In genomic region chr11:115511121-115511520, GRCm38 (mm10) we compare ENCODE assay signal across 10 mouse cellular contexts. TPM values are rescaled to one million over a fixed set of nuclear protein-coding genes. Genes with fewer than 3 reads are reported as not detected.
A peak's percentile ranks its signal among the peaks of the same experiment; 100 is the strongest.
DNase-seq lines count a peak whose midpoint lies in the region; ATAC-seq and TF ChIP-seq lines count a peak whose summit lies in the region.
"Had no signal": no experiment of that assay in that cellular context is flagged by ENCODE, and none has a peak within 500 bp of the region (broad histone marks: within the 10 kb centered on the region; RNA-seq: fewer than 3 reads in every experiment).

No protein-coding gene starts in this region.

- no peak for TF ChIP-seq CTCF in left cerebral cortex, adult 2 months (IDR thresholded peaks at IDR 0.05)

- ATAC-seq in kidney, embryonic 14.5 days (ENCODE audit: low FRiP score, low TSS enrichment), result no peak
- ATAC-seq in erythroblast, adult 5-6 weeks (replicated peaks; ENCODE audit: low FRiP score, poor library complexity, severe bottlenecking), result peak; percentile 58
- no peak for ATAC-seq in limb, embryonic 12.5 days (ENCODE audit: insufficient number of reproducible peaks, insufficient read depth, low FRiP score, low TSS enrichment, low read depth)
- ATAC-seq in neural tube, embryonic 14.5 days (ENCODE audit: low read depth), result no peak

- H3K4me2 ChIP-seq in kidney, embryonic 14.5 days (replicated peaks; ENCODE audit: low read depth, low read length), result peak overlapping the region; percentile 69
- peak overlapping the region; percentile 95 for H3K4me2 ChIP-seq in limb, embryonic 12.5 days
- peak overlapping the region; percentile 92 for H3K4me2 ChIP-seq in neural tube, embryonic 14.5 days (ENCODE audit: low read depth, low read length)

- H3K9me3 ChIP-seq in kidney, embryonic 14.5 days (ENCODE audit: control insufficient read depth, low read length), result no peaks in the 10 kb centered on the region
- H3K9me3 ChIP-seq in limb, embryonic 12.5 days, result no peaks in the 10 kb centered on the region
- no peaks in the 10 kb centered on the region for H3K9me3 ChIP-seq in neural tube, embryonic 14.5 days (ENCODE audit: control insufficient read depth, low read length)

- no peaks in the 10 kb centered on the region for H3K27me3 ChIP-seq in kidney, embryonic 14.5 days (ENCODE audit: control insufficient read depth, insufficient read depth, low read length)
- H3K27me3 ChIP-seq in limb, embryonic 12.5 days, result no peaks in the 10 kb centered on the region
- H3K27me3 ChIP-seq in neural tube, embryonic 14.5 days (ENCODE audit: control insufficient read depth, insufficient read depth, low read length), result no peaks in the 10 kb centered on the region; the same call in 1 of the 2 replicates

- H3K9ac ChIP-seq in kidney, embryonic 14.5 days (ENCODE audit: low read depth, low read length), result 0 out of 2 replicates have a peak overlapping the region, but pooled peaks have one; percentile 14
- H3K9ac ChIP-seq in limb, embryonic 12.5 days (replicated peaks), result peak overlapping the region; percentile 92
- peak overlapping the region; percentile 100 for H3K9ac ChIP-seq in neural tube, embryonic 14.5 days (replicated peaks; ENCODE audit: low read depth, low read length)

- peak overlapping the region; percentile 100 for H3K4me3 ChIP-seq in kidney, embryonic 14.5 days (ENCODE audit: low read length)
- peak overlapping the region; percentile 73 for H3K4me3 ChIP-seq in limb, embryonic 12.5 days (replicated peaks)
- H3K4me3 ChIP-seq in neural tube, embryonic 14.5 days (ENCODE audit: low read depth, low read length), result peak overlapping the region; percentile 100
- H3K4me3 ChIP-seq in left cerebral cortex, adult 2 months, result no peak overlapping the region

- 73% methylated on average over 2 of the region's 2 CpGs for WGBS in kidney, embryonic 14.5 days
- 76% methylated on average over 2 of the region's 2 CpGs for WGBS in limb, embryonic 12.5 days
- 50% methylated on average over 2 of the region's 2 CpGs for WGBS in neural tube, embryonic 14.5 days

- no peak overlapping the region for H3K27ac ChIP-seq in kidney, embryonic 14.5 days (ENCODE audit: low read depth, low read length)
- H3K27ac ChIP-seq in limb, embryonic 12.5 days, result peak overlapping the region; percentile 57; the same call in 1 of the 2 replicates
- no peak overlapping the region; the same call in 1 of the 2 replicates for H3K27ac ChIP-seq in neural tube, embryonic 14.5 days (ENCODE audit: low read depth, low read length)
- no peak overlapping the region for H3K27ac ChIP-seq in left cerebral cortex, adult 2 months
- H3K27ac ChIP-seq: macrophage had no signal

- H3K36me3 ChIP-seq in kidney, embryonic 14.5 days (ENCODE audit: control insufficient read depth, insufficient read depth, low read length), result 0 out of 2 replicates have a peak, but pooled peaks cover 3% of the 10 kb centered on the region
- H3K36me3 ChIP-seq in limb, embryonic 12.5 days, result peaks cover 4% of the 10 kb centered on the region; the same call in 1 of the 2 replicates
- H3K36me3 ChIP-seq in neural tube, embryonic 14.5 days (ENCODE audit: control insufficient read depth, insufficient read depth, low read length), result no peaks in the 10 kb centered on the region

- DNase-seq in kidney, adult 11 months, result no peak
- no peak for DNase-seq in gastrocnemius, adult 18-20 months (ENCODE audit: low spot score)
- no peak for DNase-seq in right cerebral cortex, postnatal 14 days
- DNase-seq in left cerebral cortex, adult 2 months (ENCODE audit: extremely low spot score in 1 of 2, low spot score in 2 of 2), result no peak
- DNase-seq: thymus, postnatal 14 days had no signal

- intact Hi-C loops in left cerebral cortex, adult 2 months (cut with DNase I), result no loop called here

- peaks cover 32% of the 10 kb centered on the region for H3K4me1 ChIP-seq in kidney, embryonic 14.5 days (ENCODE audit: control insufficient read depth, insufficient read depth, low read length)
- peaks cover 44% of the 10 kb centered on the region for H3K4me1 ChIP-seq in limb, embryonic 12.5 days (replicated peaks)
- H3K4me1 ChIP-seq in neural tube, embryonic 14.5 days (ENCODE audit: control insufficient read depth, insufficient read depth, low read length), result peaks cover 37% of the 10 kb centered on the region

RNA-seq across cellular contexts. Expression of gene Jpt1, which starts 3.1 kb away (rescaled TPM):
- polyA plus RNA-seq in kidney, embryonic 14.5 days (2014; fragmentation: Nextera tagmentation; extraction: Ambion mirVana), result 487 and 524 TPM in 2 replicates
- 105 and 112 TPM in 2 replicates for total RNA-seq in erythroblast, adult 5-6 weeks (2015; ENCODE audit: low replicate concordance)
- total RNA-seq in erythroblast, adult 5-6 weeks (2017; ENCODE audit: low replicate concordance), result 114 and 134 TPM in 2 replicates
- polyA plus RNA-seq in limb, embryonic 12.5 days (2016; fragmentation: Nextera tagmentation; extraction: Ambion mirVana), result 512 and 557 TPM in 2 replicates
- polyA plus RNA-seq in neural tube, embryonic 14.5 days (2014; fragmentation: Nextera tagmentation; extraction: Ambion mirVana), result 1,282 and 1,347 TPM in 2 replicates
- total RNA-seq in gastrocnemius, adult 18-20 months (2021), result 10 to 100 TPM; 49.7 to 52.4 TPM
- total RNA-seq in left cerebral cortex, adult 2 months (2021), result 100 to 1,000 TPM; 158 to 161 TPM

RNA-seq across cellular contexts. Expression of gene Nt5c, which starts 19.5 kb away (rescaled TPM):
- 75.6 and 76.3 TPM in 2 replicates for polyA plus RNA-seq in kidney, embryonic 14.5 days (2014; fragmentation: Nextera tagmentation; extraction: Ambion mirVana)
- total RNA-seq in erythroblast, adult 5-6 weeks (2015; ENCODE audit: low replicate concordance), result 32.8 and 52.3 TPM in 2 replicates
- total RNA-seq in erythroblast, adult 5-6 weeks (2017; ENCODE audit: low replicate concordance), result 14.1 and 16.0 TPM in 2 replicates
- polyA plus RNA-seq in limb, embryonic 12.5 days (2016; fragmentation: Nextera tagmentation; extraction: Ambion mirVana), result 66.2 and 78.2 TPM in 2 replicates
- polyA plus RNA-seq in neural tube, embryonic 14.5 days (2014; fragmentation: Nextera tagmentation; extraction: Ambion mirVana), result 84.4 and 95.8 TPM in 2 replicates
- 1 to 10 TPM; 6.2 to 6.8 TPM for total RNA-seq in gastrocnemius, adult 18-20 months (2021)
- 10 to 100 TPM; 57.6 to 67.2 TPM for total RNA-seq in left cerebral cortex, adult 2 months (2021)

RNA-seq across cellular contexts. Expression of gene Sumo2, which starts 25.0 kb away (rescaled TPM):
- polyA plus RNA-seq in kidney, embryonic 14.5 days (2014; fragmentation: Nextera tagmentation; extraction: Ambion mirVana), result 1,228 and 1,562 TPM in 2 replicates
- total RNA-seq in erythroblast, adult 5-6 weeks (2015; ENCODE audit: low replicate concordance), result 126 and 222 TPM in 2 replicates
- total RNA-seq in erythroblast, adult 5-6 weeks (2017; ENCODE audit: low replicate concordance), result 154 and 170 TPM in 2 replicates
- polyA plus RNA-seq in limb, embryonic 12.5 days (2016; fragmentation: Nextera tagmentation; extraction: Ambion mirVana), result 1,335 and 1,406 TPM in 2 replicates
- polyA plus RNA-seq in neural tube, embryonic 14.5 days (2014; fragmentation: Nextera tagmentation; extraction: Ambion mirVana), result 994 and 1,036 TPM in 2 replicates
- 100 to 1,000 TPM; 146 TPM for total RNA-seq in gastrocnemius, adult 18-20 months (2021)
- 100 to 1,000 TPM; 274 TPM for total RNA-seq in left cerebral cortex, adult 2 months (2021)

RNA-seq across cellular contexts. Expression of gene Armc7, which starts 35.7 kb away (rescaled TPM):
- polyA plus RNA-seq in kidney, embryonic 14.5 days (2014; fragmentation: Nextera tagmentation; extraction: Ambion mirVana), result 5.7 and 7.9 TPM in 2 replicates
- total RNA-seq in erythroblast, adult 5-6 weeks (2015; ENCODE audit: low replicate concordance), result 2.5 and 3.8 TPM in 2 replicates
- 1.5 and 5.5 TPM in 2 replicates for total RNA-seq in erythroblast, adult 5-6 weeks (2017; ENCODE audit: low replicate concordance)
- polyA plus RNA-seq in limb, embryonic 12.5 days (2016; fragmentation: Nextera tagmentation; extraction: Ambion mirVana), result 7.5 and 9.6 TPM in 2 replicates
- 15.5 and 19.4 TPM in 2 replicates for polyA plus RNA-seq in neural tube, embryonic 14.5 days (2014; fragmentation: Nextera tagmentation; extraction: Ambion mirVana)
- 1 to 10 TPM in 1 of 2 experiments, under 1 TPM in 1; 0.82 to 1.3 TPM for total RNA-seq in gastrocnemius, adult 18-20 months (2021)
- 10 to 100 TPM; 11.9 to 18.0 TPM for total RNA-seq in left cerebral cortex, adult 2 months (2021)

RNA-seq across cellular contexts. Expression of gene Slc16a5, which starts 48.8 kb away (rescaled TPM):
- polyA plus RNA-seq in kidney, embryonic 14.5 days (2014; fragmentation: Nextera tagmentation; extraction: Ambion mirVana), result 9.0 and 10.7 TPM in 2 replicates
- not detected in 2 replicates for total RNA-seq in erythroblast, adult 5-6 weeks (2015; ENCODE audit: low replicate concordance)
- total RNA-seq in erythroblast, adult 5-6 weeks (2017; ENCODE audit: low replicate concordance), result not detected in 2 replicates
- 0.15 TPM in 1 of 2 replicates, not detected in the other for polyA plus RNA-seq in limb, embryonic 12.5 days (2016; fragmentation: Nextera tagmentation; extraction: Ambion mirVana)
- polyA plus RNA-seq in neural tube, embryonic 14.5 days (2014; fragmentation: Nextera tagmentation; extraction: Ambion mirVana), result 0.15 TPM in 2 replicates
- not detected for total RNA-seq in gastrocnemius, adult 18-20 months (2021)
- not detected for total RNA-seq in left cerebral cortex, adult 2 months (2021)
- polyA plus RNA-seq: macrophage had no signal

Comparison
In these comparisons a context has a peak if more than half of its experiments do, and no peak if none do; other contexts are left out.
1. H3K9ac ChIP-seq: peak in every context shown above with its lines; median percentile 100 in neural tube, embryonic 14.5 days; 92 in limb, embryonic 12.5 days; 14 in kidney, embryonic 14.5 days.